Mouse (Mus musculus): ENCODE data around the gene Akna. TPM values are rescaled to one million over a fixed set of nuclear protein-coding genes. Genes with fewer than 3 reads are reported as not detected.

Gene Akna
- total RNA-seq, 2 experiments from 2014 or later = 9.5 to 16.9 TPM

- no peak for ATAC-seq (replicated peaks; ENCODE audit: low FRiP score, poor library complexity, severe bottlenecking)
Observed at GRCm38 (mm10) chr4:63388029-63388428, 15.1 kb downstream of the Akna start.

- no peak for ATAC-seq (replicated peaks; ENCODE audit: low FRiP score, poor library complexity, severe bottlenecking)
Observed at GRCm38 (mm10) chr4:63385784-63386183, 17.4 kb downstream of the Akna start.

- no peak for ATAC-seq (replicated peaks; ENCODE audit: low FRiP score, poor library complexity, severe bottlenecking)
Observed at GRCm38 (mm10) chr4:63385253-63385652, 17.9 kb downstream of the Akna start.

GRCm38 (mm10) chr4:63384262-63384661 lies 18.9 kb downstream of the Akna start:
- ATAC-seq (replicated peaks; ENCODE audit: low FRiP score, poor library complexity, severe bottlenecking) = peak; percentile 74

- peak; percentile 60 for ATAC-seq (replicated peaks; ENCODE audit: low FRiP score, poor library complexity, severe bottlenecking)
Observed at GRCm38 (mm10) chr4:63383474-63383873, 19.7 kb downstream of the Akna start.

GRCm38 (mm10) chr4:63382676-63383369 lies 20.3 kb downstream of the Akna start:
- ATAC-seq (replicated peaks; ENCODE audit: low FRiP score, poor library complexity, severe bottlenecking) = peak; percentile 69

- ATAC-seq (replicated peaks; ENCODE audit: low FRiP score, poor library complexity, severe bottlenecking) = no peak
Observed at GRCm38 (mm10) chr4:63377483-63377882, 25.7 kb downstream of the Akna start.

GRCm38 (mm10) chr4:63375367-63375766 lies 27.8 kb downstream of the Akna start:
- no peak for ATAC-seq (replicated peaks; ENCODE audit: low FRiP score, poor library complexity, severe bottlenecking)

- ATAC-seq (replicated peaks; ENCODE audit: low FRiP score, poor library complexity, severe bottlenecking) = peak; percentile 88
Observed at GRCm38 (mm10) chr4:63374331-63374730, 28.8 kb downstream of the Akna start.

- peak; percentile 58 for ATAC-seq (replicated peaks; ENCODE audit: low FRiP score, poor library complexity, severe bottlenecking)
Observed at GRCm38 (mm10) chr4:63373404-63373803, 29.8 kb downstream of the Akna start.

- peak; percentile 36 for ATAC-seq (replicated peaks; ENCODE audit: low FRiP score, poor library complexity, severe bottlenecking)
Observed at GRCm38 (mm10) chr4:63371890-63372289, 31.3 kb downstream of the Akna start.

- ATAC-seq (replicated peaks; ENCODE audit: low FRiP score, poor library complexity, severe bottlenecking) = no peak
Observed at GRCm38 (mm10) chr4:63370897-63371296, 32.3 kb downstream of the Akna start.

- ATAC-seq (replicated peaks; ENCODE audit: low FRiP score, poor library complexity, severe bottlenecking) = peak; percentile 67
Observed at GRCm38 (mm10) chr4:63368577-63368976, 34.6 kb downstream of the Akna start.

- no peak for ATAC-seq (replicated peaks; ENCODE audit: low FRiP score, poor library complexity, severe bottlenecking)
Observed at GRCm38 (mm10) chr4:63362150-63362549, 41.0 kb downstream of the Akna start, which contains the start of gene Orm2. Orm2 (plus strand) TSS chr4:63362449.

- no peak for ATAC-seq (replicated peaks; ENCODE audit: low FRiP score, poor library complexity, severe bottlenecking)
Observed at GRCm38 (mm10) chr4:63359861-63360260, 43.3 kb downstream of the Akna start.

- ATAC-seq (replicated peaks; ENCODE audit: low FRiP score, poor library complexity, severe bottlenecking) = no peak
Observed at GRCm38 (mm10) chr4:63356981-63357570, 46.1 kb downstream of the Akna start.

- ATAC-seq (replicated peaks; ENCODE audit: low FRiP score, poor library complexity, severe bottlenecking) = no peak
Observed at GRCm38 (mm10) chr4:63355877-63356665, 47.1 kb downstream of the Akna start, which contains the start of gene Orm3. Orm3 (plus strand) TSS chr4:63356162.

GRCm38 (mm10) chr4:63348524-63348923 lies 54.6 kb downstream of the Akna start:
- no peak for ATAC-seq (replicated peaks; ENCODE audit: low FRiP score, poor library complexity, severe bottlenecking)

GRCm38 (mm10) chr4:63346659-63347058 lies 56.5 kb downstream of the Akna start:
- no peak for ATAC-seq (replicated peaks; ENCODE audit: low FRiP score, poor library complexity, severe bottlenecking)

- ATAC-seq (replicated peaks; ENCODE audit: low FRiP score, poor library complexity, severe bottlenecking) = no peak
Observed at GRCm38 (mm10) chr4:63345261-63345660, 57.9 kb downstream of the Akna start.

- ATAC-seq (replicated peaks; ENCODE audit: low FRiP score, poor library complexity, severe bottlenecking) = no peak
Observed at GRCm38 (mm10) chr4:63344295-63344694, 58.9 kb downstream of the Akna start, which contains the start of gene Orm1. Orm1 (plus strand) TSS chr4:63344560.
